Mouse (Mus musculus) urinary bladder, postnatal 36 days (tissue): ENCODE data around the gene Galnt11.
"Not testable (repeated sequence)": the region's sequence is repeated elsewhere in the genome, so short reads cannot be mapped to it uniquely, and the experiment has no call there.

ENCODE experiments used
- DNase-seq, 2 experiments: peaks; one replicate each; pipeline ENCODE4 v3.0.0; 2022; ENCODE audit warnings: low spot score in 2 of 2, mixed read lengths in 1 of 2

Galnt11 gene

GRCm38 (mm10) chr5:25221604-25222003, at the start of gene Galnt11:
TSS of gene Galnt11 (plus strand) at chr5:25221904.
- no peak for DNase-seq

GRCm38 (mm10) chr5:25177937-25178336, 43.8 kb upstream of the Galnt11 start:
- DNase-seq, result not testable (repeated sequence)

DNA sequence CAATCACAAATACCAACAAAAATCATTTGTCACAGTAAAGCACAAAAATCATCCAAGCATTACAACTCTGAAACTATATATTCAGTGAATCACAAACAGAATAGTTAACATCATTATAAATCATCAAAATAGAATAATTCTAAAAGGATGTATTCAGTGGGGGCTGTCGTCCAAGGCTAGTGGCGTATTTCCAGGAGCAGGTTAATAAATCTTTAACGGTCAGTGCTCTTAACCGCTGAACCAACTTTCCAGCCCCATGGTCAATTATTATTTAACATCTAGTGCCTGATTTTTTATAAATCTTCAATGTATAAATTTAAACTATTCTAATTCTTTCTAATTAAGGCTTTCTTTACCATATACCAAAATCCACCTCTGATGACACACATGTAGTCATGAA, 43.2 kb upstream of the Galnt11 start:
- not testable (repeated sequence) for DNase-seq

DNA sequence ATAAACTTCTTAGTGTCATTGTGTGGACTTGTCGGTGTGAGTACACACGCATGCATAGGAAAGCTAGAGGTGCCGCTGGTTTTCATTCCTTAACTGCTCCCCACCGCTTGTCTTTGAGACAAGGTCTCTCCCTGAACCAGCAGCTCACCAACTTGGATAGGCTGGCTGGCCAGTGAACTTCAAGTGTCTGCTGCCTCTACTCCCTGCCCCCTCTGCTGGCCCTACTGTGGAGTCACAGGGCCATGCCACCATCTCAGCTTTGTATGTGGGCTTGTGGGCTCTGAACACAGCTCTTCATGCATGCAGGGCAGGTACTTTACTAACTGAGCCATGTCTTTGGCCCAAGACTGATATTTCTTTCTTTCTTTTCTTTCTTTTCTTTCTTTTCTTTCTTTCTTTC, 42.4 kb upstream of the Galnt11 start:
- no peak for DNase-seq

GRCm38 (mm10) chr5:25179936-25180488, 41.7 kb upstream of the Galnt11 start:
- DNase-seq, result no peak

DNA sequence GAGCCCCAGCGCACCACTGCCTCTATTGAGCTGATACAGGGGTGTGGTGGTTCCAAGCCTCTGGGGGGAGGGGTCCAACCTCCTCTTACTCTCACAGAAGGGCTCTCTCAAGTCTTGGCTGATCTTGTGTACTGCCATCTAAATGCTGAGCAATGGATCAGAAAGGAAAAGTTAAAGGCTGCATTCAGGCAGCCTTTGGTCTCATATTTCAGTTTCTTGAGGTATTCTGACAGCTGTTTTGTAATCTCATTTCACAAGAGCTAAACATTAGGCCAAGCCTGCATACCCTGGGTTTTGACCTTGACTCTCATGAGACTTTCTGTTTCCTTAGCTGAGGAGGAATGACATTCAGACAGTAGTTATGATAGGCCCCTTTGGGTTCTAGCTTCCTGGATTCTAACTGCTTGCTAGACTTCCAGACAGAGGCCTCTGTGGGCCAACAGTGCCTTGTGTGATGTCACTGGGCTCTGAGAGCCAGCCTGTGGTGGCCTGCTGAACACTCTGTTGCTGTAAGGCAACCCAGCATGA, 40.6 kb upstream of the Galnt11 start, which contains the start of gene Galntl5:
Gene Galntl5, plus strand, starts transcription at position 457 of the 528 bp plus-strand sequence.
- no peak for DNase-seq

GRCm38 (mm10) chr5:25183595-25183994, 38.1 kb upstream of the Galnt11 start:
- no peak for DNase-seq

DNA sequence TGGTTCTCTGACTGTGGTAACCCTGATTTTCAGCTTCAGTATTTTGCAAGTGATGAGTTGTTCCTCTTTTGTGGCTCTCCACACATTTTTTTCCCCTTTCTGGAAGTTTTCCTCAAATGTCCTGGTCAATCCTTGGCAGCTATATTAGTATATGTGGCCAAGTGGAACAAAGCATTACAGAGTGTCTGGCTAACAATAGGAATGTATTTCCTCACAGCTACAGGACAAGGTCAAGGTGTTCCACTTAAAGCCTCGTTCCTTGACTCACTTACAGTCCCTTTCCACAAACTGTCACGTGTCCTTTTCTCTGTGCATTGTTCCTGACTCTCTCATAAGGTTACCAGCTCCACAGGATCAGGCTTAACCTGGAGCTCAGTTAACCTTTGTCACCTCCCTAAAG, 37.1 kb upstream of the Galnt11 start:
- DNase-seq, result no peak

DNA sequence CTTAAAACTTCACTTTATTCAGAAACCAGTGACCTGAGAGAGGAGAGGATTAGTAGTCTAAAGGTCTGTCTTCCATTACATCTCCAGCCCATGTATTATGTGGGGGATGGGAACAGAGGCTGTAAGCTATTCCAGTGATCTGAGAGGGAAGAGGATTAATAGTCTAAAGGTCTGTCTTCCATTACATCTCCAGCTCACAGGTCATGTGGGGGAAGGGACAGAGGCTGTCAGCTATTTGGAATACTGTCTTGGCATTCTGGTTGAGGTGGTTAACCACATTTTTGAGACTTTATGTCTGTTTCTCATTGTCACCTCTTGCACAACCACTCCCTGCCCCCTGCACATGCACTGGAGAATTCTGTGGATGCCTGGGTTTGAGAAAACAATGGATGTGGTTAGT, 34.0 kb upstream of the Galnt11 start:
- no peak for DNase-seq

GRCm38 (mm10) chr5:25188802-25189201, 32.9 kb upstream of the Galnt11 start:
- DNase-seq, result peak; percentile 30

GRCm38 (mm10) chr5:25190521-25190920, 31.2 kb upstream of the Galnt11 start:
- DNase-seq, result no peak

GRCm38 (mm10) chr5:25211872-25212271, 9.8 kb upstream of the Galnt11 start:
- DNase-seq, result no peak

DNA sequence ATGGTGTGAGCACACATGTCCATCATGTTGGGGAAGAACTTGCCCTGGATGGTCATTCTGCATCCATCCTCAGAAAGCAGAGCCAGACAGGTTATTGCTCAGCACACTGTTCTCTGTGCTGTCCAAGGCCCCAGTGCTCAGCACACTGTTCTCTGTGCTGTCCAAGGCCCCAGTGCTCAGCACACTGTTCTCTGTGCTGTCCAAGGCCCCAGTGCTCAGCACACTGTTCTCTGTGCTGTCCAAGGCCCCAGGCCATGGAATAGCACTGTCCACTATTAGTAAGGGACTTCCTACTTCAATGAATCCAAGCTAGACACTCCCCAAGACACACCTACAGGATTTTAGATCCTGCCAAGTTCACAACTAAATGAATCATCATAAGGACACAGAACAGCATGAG, 8.5 kb upstream of the Galnt11 start:
- DNase-seq, result not testable (repeated sequence)

DNA sequence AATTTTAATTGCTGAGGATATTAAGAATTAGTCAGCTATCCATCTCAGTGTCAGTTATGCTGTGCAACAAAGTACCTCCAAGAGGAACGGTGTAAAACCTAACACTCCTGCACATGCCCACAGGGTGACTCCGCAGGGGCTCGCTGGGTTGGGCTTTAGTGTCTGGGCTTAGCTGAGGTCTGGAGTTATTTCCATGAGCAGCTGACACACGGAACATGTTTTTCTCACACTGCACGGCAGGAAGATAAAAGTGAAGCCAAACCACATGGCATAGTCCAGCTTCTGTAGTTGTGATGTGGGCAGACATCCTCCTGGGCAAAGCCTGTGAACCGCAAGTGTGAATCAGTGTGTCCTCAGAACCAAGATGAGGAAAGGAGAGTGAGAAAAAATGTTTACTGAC, 6.7 kb upstream of the Galnt11 start:
- DNase-seq, result no peak

- peak; percentile 78 to 83 for DNase-seq
These were observed 1.3 kb downstream of the Galnt11 start, which contains the start of gene E130116L18Rik for GRCm38 (mm10) chr5:25222752-25223702. TSS of gene E130116L18Rik (minus strand) at chr5:25223153.

GRCm38 (mm10) chr5:25224377-25224776, 2.7 kb downstream of the Galnt11 start:
- DNase-seq, result not testable (repeated sequence)

DNA sequence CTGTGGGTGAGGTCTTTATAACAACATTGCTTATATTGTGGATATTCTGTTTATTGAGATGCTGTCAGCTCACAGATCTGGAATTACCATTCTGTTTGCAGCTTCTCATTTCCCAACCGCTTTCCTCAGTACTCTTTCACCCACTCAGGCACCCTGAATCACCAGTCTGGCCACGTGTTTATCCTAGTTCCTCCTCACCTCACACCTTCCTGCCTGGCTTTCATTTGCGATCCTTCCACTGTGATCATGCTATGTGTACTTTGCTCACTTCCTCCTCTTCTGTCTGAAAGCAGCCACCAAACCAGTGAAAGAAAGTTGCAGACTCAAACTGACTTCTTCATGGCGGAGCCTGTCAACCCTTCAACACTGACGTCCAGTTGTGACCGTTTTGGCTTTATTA, 21.4 kb downstream of the Galnt11 start:
- DNase-seq, result peak in 1 of 2 experiments; percentile 23

DNA sequence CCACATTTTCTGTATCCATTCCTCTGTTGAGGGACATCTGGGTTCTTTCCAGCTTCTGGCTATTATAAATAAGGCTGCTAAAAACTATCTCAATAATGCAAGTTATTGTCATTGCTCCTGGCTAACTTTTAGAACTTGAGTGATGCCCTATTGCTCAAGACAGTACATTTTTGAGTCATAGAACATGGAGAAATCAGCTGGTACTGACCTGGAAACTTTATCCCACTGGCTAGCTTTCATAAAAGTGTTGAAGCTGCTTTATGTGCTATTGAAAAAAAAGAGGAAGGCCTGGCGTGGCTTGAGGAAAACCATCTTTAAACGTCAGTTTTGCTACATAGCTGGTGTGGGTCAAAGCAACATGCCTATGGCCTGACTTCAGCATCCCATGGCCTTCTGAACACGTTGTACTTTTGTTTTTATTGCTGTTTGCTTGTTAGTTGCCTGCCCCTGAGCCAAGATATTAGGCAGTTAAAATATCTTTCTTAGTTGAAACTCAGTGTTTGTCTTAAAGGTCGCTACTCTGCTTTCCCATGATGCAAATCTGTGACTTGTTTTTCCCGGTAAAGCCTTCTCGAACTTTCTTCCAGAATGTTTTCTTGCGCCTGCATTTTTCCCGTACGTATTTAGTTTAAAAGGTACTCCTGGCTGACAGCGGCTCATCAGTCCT, 24.2 kb downstream of the Galnt11 start:
- DNase-seq, result no peak

- no peak for DNase-seq
These were observed 24.8 kb downstream of the Galnt11 start for GRCm38 (mm10) chr5:25246473-25246865.

- no peak for DNase-seq
These were observed 25.3 kb downstream of the Galnt11 start for GRCm38 (mm10) chr5:25247036-25247435.

GRCm38 (mm10) chr5:25252423-25252822, 30.7 kb downstream of the Galnt11 start:
- DNase-seq, result no peak
